Mouse (Mus musculus) kidney, adult 2 months (tissue): ENCODE measurements around the gene Akap8.

Experiments used
- CTCF ChIP-seq: fragments of 200-500 bp; conservative IDR thresholded peaks from 2 replicates; pipeline ENCODE4 v1.5.1; 2011; ENCODE audit warnings: low read depth, mild to moderate bottlenecking, control low read depth, low read length, moderate library complexity, mixed read lengths; ENCODE audit not compliant: insufficient read depth, insufficient read length
- POLR2A ChIP-seq: fragments of 200-500 bp; IDR thresholded peaks from one replicate; pipeline ENCODE4 v1.6.1; 2011; ENCODE audit warnings: low read depth, low read length, control low read depth

DNA sequence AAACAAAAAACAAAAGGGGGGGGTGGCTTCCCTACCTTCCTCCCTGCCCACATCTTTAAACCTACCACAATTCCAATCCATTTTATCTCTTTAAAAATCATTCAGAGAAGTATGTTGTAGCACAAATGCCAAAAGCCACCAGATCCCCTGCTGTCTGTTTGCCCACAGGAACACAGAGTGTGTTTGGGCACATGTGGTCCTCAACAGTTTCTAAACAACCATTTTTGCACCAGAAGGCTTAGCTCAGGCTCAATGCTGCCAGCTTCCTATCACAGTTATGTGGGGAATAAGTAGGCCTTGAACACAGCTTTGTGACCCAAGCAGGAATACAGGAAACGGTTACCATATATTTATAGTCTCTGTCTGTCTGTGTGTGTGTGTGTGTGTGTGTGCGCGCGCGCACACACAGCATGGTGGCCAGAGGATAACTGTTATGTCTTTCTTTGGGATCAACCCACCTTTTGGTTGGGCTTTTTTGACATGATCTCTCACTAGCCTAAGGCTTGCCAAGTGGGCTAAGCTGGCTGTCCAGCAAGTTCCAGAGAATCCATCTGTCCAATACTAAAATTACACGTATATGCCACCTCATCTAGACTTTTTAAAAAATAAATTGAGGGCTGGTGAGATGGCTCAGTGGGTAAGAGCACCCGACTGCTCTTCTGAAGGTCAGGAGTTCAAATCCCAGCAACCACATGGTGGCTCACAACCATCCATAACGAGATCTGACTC is 58.0 kb downstream of the Akap8 start:
- TF ChIP-seq CTCF (no peak), POLR2A (no peak)
